Mouse (Mus musculus): Measurements from ENCODE around the gene Ceacam18.

- TF ChIP-seq KAT2A (IDR thresholded peaks at IDR 0.05; ENCODE audit: insufficient replicate concordance, low read length): no peak
- TF ChIP-seq POLR2A (IDR thresholded peaks at IDR 0.05; ENCODE audit: low read depth, low read length): no peak
- peak in 1 of 2 experiments; percentile 37; a peak in 2 of 4 replicates for TF ChIP-seq CTCF (conservative IDR thresholded peaks at IDR 0.05 in 1 of 2, IDR thresholded peaks at IDR 0.05 in 1 of 2; ENCODE audit: low read depth in 2 of 2, low read length in 2 of 2)
- no peak for TF ChIP-seq RCOR1 (conservative IDR thresholded peaks at IDR 0.05; ENCODE audit: low read depth, low read length)
- no peak for TF ChIP-seq ELF1 (IDR thresholded peaks at IDR 0.05; ENCODE audit: low read depth, low read length)
- no peak for TF ChIP-seq ZKSCAN1 (IDR thresholded peaks at IDR 0.05; ENCODE audit: borderline replicate concordance, low read depth, low read length)
- no peak for TF ChIP-seq ZC3H11A (IDR thresholded peaks at IDR 0.05; ENCODE audit: low read depth, low read length)
- TF ChIP-seq MAX (IDR thresholded peaks at IDR 0.05; ENCODE audit: low read length): no peak
- TF ChIP-seq JUND (conservative IDR thresholded peaks at IDR 0.05; ENCODE audit: low read depth, low read length): no peak
These were observed 49.7 kb upstream of the Ceacam18 start for GRCm38 (mm10) chr7:43584790-43585189.
